In the genomic region with DNA sequence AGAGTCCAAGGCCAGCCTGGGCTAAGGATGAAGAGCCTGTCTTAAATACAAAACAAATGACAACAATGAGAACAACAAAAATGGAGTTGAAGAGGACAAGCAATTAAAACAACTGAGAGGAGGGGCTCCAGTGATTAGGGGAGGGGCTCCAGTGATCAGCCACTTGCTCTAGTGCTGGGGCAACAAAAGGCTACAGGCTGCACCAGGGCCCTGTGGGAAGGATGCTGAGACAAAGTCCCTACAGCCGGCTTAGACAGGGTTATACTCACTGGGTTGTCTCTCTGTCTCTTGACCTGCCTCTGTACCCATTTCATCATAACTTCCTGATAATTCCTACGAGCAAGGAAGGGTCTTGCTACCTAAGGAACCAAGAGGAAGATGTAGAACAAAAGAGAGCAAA, we compare ENCODE assay signal across 13 mouse cellular contexts. TPM values are rescaled to one million over a fixed set of nuclear protein-coding genes. Genes with fewer than 3 reads are reported as not detected.
DNase-seq lines count a peak whose midpoint lies in the region; ATAC-seq and TF ChIP-seq lines count a peak whose summit lies in the region.
"Had no signal": no experiment of that assay in that cellular context is flagged by ENCODE, and none has a peak within 500 bp of the region (broad histone marks: within the 10 kb centered on the region; RNA-seq: fewer than 3 reads in every experiment).

No protein-coding gene starts in this region.

- intact Hi-C loops in gastrocnemius, postnatal 14 days (cut with DNase I; ENCODE audit: low total_unique reads), result no loop called here

- WGBS in forebrain, embryonic 11.5 days, result 65% methylated on average over 2 of the region's 2 CpGs
- WGBS in hindbrain, embryonic 13.5 days, result 59% methylated on average over 2 of the region's 2 CpGs
- 42% methylated on average over 2 of the region's 2 CpGs for WGBS in midbrain, embryonic 15.5 days

- TF ChIP-seq CTCF in layer of hippocampus, adult 2 months (conservative IDR thresholded peaks at IDR 0.05), result no peak

- no peaks in the 10 kb centered on the region for H3K36me3 ChIP-seq in forebrain, embryonic 11.5 days (ENCODE audit: control insufficient read depth, insufficient read depth, low read length)
- H3K36me3 ChIP-seq in hindbrain, embryonic 13.5 days, result peaks cover 3% of the 10 kb centered on the region; the same call in 1 of the 2 replicates
- H3K36me3 ChIP-seq in midbrain, embryonic 15.5 days (replicated peaks), result no peaks in the 10 kb centered on the region

- H3K4me1 ChIP-seq in forebrain, embryonic 11.5 days (replicated peaks; ENCODE audit: control insufficient read depth, insufficient read depth, low read length), result peaks cover 10% of the 10 kb centered on the region
- H3K4me1 ChIP-seq in hindbrain, embryonic 13.5 days (replicated peaks), result peaks cover 41% of the 10 kb centered on the region
- H3K4me1 ChIP-seq in midbrain, embryonic 15.5 days, result peaks cover 26% of the 10 kb centered on the region

- H3K9me3 ChIP-seq in forebrain, embryonic 11.5 days (ENCODE audit: control insufficient read depth, low read length), result no peaks in the 10 kb centered on the region
- no peaks in the 10 kb centered on the region for H3K9me3 ChIP-seq in hindbrain, embryonic 13.5 days
- H3K9me3 ChIP-seq in midbrain, embryonic 15.5 days, result no peaks in the 10 kb centered on the region

- H3K4me3 ChIP-seq in layer of hippocampus, adult 2 months, result no peak overlapping the region
- no peak overlapping the region for H3K4me3 ChIP-seq in forebrain, embryonic 11.5 days (ENCODE audit: low read depth, low read length)
- H3K4me3 ChIP-seq in hindbrain, embryonic 13.5 days, result no peak overlapping the region
- H3K4me3 ChIP-seq in midbrain, embryonic 15.5 days, result no peak overlapping the region
- H3K4me3 ChIP-seq: embryonic facial prominence, embryonic 13.5 days had no signal

- H3K27me3 ChIP-seq in forebrain, embryonic 11.5 days (ENCODE audit: control insufficient read depth, insufficient read depth, low read length), result no peaks in the 10 kb centered on the region
- no peaks in the 10 kb centered on the region for H3K27me3 ChIP-seq in hindbrain, embryonic 13.5 days
- H3K27me3 ChIP-seq in midbrain, embryonic 15.5 days (replicated peaks), result no peaks in the 10 kb centered on the region
- H3K27me3 ChIP-seq: embryonic facial prominence, embryonic 13.5 days had no signal

- peak overlapping the region; percentile 8; the same call in 1 of the 2 replicates for H3K27ac ChIP-seq in layer of hippocampus, adult 2 months
- H3K27ac ChIP-seq in forebrain, embryonic 11.5 days (ENCODE audit: low read depth, low read length), result peak overlapping the region; percentile 63
- peak overlapping the region; percentile 81 for H3K27ac ChIP-seq in hindbrain, embryonic 13.5 days
- H3K27ac ChIP-seq in midbrain, embryonic 15.5 days, result peak overlapping the region; percentile 53
- H3K27ac ChIP-seq: embryonic facial prominence, embryonic 13.5 days; stomach, postnatal 0 days had no signal

- H3K4me2 ChIP-seq in forebrain, embryonic 11.5 days (ENCODE audit: low read depth, low read length, severe bottlenecking), result no peak overlapping the region
- H3K4me2 ChIP-seq in hindbrain, embryonic 13.5 days, result no peak overlapping the region
- H3K4me2 ChIP-seq in midbrain, embryonic 15.5 days, result no peak overlapping the region
- H3K4me2 ChIP-seq: embryonic facial prominence, embryonic 13.5 days had no signal

- H3K9ac ChIP-seq in forebrain, embryonic 11.5 days (ENCODE audit: low read length), result no peak overlapping the region
- H3K9ac ChIP-seq in hindbrain, embryonic 13.5 days, result peak overlapping the region; percentile 58; the same call in 1 of the 2 replicates
- no peak overlapping the region for H3K9ac ChIP-seq in midbrain, embryonic 15.5 days
- H3K9ac ChIP-seq: embryonic facial prominence, embryonic 13.5 days; liver, postnatal 0 days had no signal

- no peak for ATAC-seq in forebrain, embryonic 11.5 days (replicated peaks; ENCODE audit: low FRiP score)
- ATAC-seq in hindbrain, embryonic 13.5 days (ENCODE audit: low FRiP score), result no peak
- no peak for ATAC-seq in midbrain, embryonic 15.5 days (replicated peaks)
- ATAC-seq: liver, postnatal 0 days had no signal

- no peak for DNase-seq in layer of hippocampus, adult 2 months (ENCODE audit: low spot score in 2 of 2)
- no peak for DNase-seq in layer of hippocampus, adult 8-10 months (ENCODE audit: low spot score in 2 of 2)
- no peak for DNase-seq in forebrain, embryonic 11.5 days (ENCODE audit: low spot score)
- no peak for DNase-seq in frontal cortex, postnatal 25 days (ENCODE audit: low spot score in 2 of 2)
- DNase-seq in gastrocnemius, postnatal 10 days, result no peak
- no peak for DNase-seq in gastrocnemius, postnatal 14 days
- DNase-seq: cerebellum, postnatal 25 days; kidney, postnatal 10 days; liver, postnatal 0 days had no signal

RNA-seq across cellular contexts. Expression of gene Gper1, which starts 4.8 kb away (rescaled TPM):
- 1 to 10 TPM; 2.1 to 2.4 TPM for total RNA-seq in layer of hippocampus, adult 2 months (2021)
- 1 to 10 TPM; 3.4 to 5.1 (median 4.2) TPM for total RNA-seq in layer of hippocampus, adult 8-10 months (2022)
- 1.7 and 1.9 TPM in 2 replicates for polyA plus RNA-seq in forebrain, embryonic 11.5 days (2014; fragmentation: Nextera tagmentation; extraction: Ambion mirVana)
- polyA plus RNA-seq in hindbrain, embryonic 13.5 days (2015; fragmentation: Nextera tagmentation; extraction: Ambion mirVana), result 7.6 and 7.9 TPM in 2 replicates
- 8.2 and 9.5 TPM in 2 replicates for polyA plus RNA-seq in midbrain, embryonic 15.5 days (2015; fragmentation: Nextera tagmentation; extraction: Ambion mirVana)
- 1 to 10 TPM; 2.3 to 2.7 TPM for total RNA-seq in gastrocnemius, postnatal 10 days (2021)
- 1 to 10 TPM; 2.2 to 2.4 TPM for total RNA-seq in gastrocnemius, postnatal 14 days (2021)

RNA-seq across cellular contexts. Expression of gene C130050O18Rik, which starts 13.0 kb away (rescaled TPM):
- total RNA-seq in layer of hippocampus, adult 2 months (2021), result under 1 TPM in 1 of 2 experiments, not detected in 1; 0.18 TPM
- 1 to 10 TPM in 2 of 4 experiments, under 1 TPM in 2; 0.54 to 1.2 (median 0.83) TPM for total RNA-seq in layer of hippocampus, adult 8-10 months (2022)
- 0.17 and 0.23 TPM in 2 replicates for polyA plus RNA-seq in forebrain, embryonic 11.5 days (2014; fragmentation: Nextera tagmentation; extraction: Ambion mirVana)
- polyA plus RNA-seq in hindbrain, embryonic 13.5 days (2015; fragmentation: Nextera tagmentation; extraction: Ambion mirVana), result 0.13 and 0.22 TPM in 2 replicates
- 0.18 and 0.33 TPM in 2 replicates for polyA plus RNA-seq in midbrain, embryonic 15.5 days (2015; fragmentation: Nextera tagmentation; extraction: Ambion mirVana)
- total RNA-seq in gastrocnemius, postnatal 10 days (2021), result 1 to 10 TPM; 1.0 to 1.5 TPM
- total RNA-seq in gastrocnemius, postnatal 14 days (2021), result under 1 TPM; 0.39 to 0.60 TPM

RNA-seq across cellular contexts. Expression of gene Gpr146, which starts 40.6 kb away (rescaled TPM):
- total RNA-seq in layer of hippocampus, adult 2 months (2021), result 10 to 100 TPM; 11.5 to 12.8 TPM
- 10 to 100 TPM; 12.2 to 14.8 (median 13.2) TPM for total RNA-seq in layer of hippocampus, adult 8-10 months (2022)
- 1.8 and 1.9 TPM in 2 replicates for polyA plus RNA-seq in forebrain, embryonic 11.5 days (2014; fragmentation: Nextera tagmentation; extraction: Ambion mirVana)
- polyA plus RNA-seq in hindbrain, embryonic 13.5 days (2015; fragmentation: Nextera tagmentation; extraction: Ambion mirVana), result 1.6 and 2.4 TPM in 2 replicates
- polyA plus RNA-seq in midbrain, embryonic 15.5 days (2015; fragmentation: Nextera tagmentation; extraction: Ambion mirVana), result 2.5 and 2.7 TPM in 2 replicates
- total RNA-seq in gastrocnemius, postnatal 10 days (2021), result 10 to 100 TPM; 13.0 to 19.0 TPM
- total RNA-seq in gastrocnemius, postnatal 14 days (2021), result 10 to 100 TPM; 17.2 to 26.0 TPM

RNA-seq across cellular contexts. Expression of gene 3110082I17Rik, which starts 42.2 kb away (rescaled TPM):
- 10 to 100 TPM; 17.1 to 18.1 TPM for total RNA-seq in layer of hippocampus, adult 2 months (2021)
- total RNA-seq in layer of hippocampus, adult 8-10 months (2022), result 10 to 100 TPM; 13.7 to 22.1 (median 17.1) TPM
- 38.5 and 47.5 TPM in 2 replicates for polyA plus RNA-seq in forebrain, embryonic 11.5 days (2014; fragmentation: Nextera tagmentation; extraction: Ambion mirVana)
- 16.2 and 16.9 TPM in 2 replicates for polyA plus RNA-seq in hindbrain, embryonic 13.5 days (2015; fragmentation: Nextera tagmentation; extraction: Ambion mirVana)
- 16.7 and 17.9 TPM in 2 replicates for polyA plus RNA-seq in midbrain, embryonic 15.5 days (2015; fragmentation: Nextera tagmentation; extraction: Ambion mirVana)
- total RNA-seq in gastrocnemius, postnatal 10 days (2021), result 10 to 100 TPM; 11.8 to 12.2 TPM
- total RNA-seq in gastrocnemius, postnatal 14 days (2021), result 1 to 10 TPM; 9.2 TPM

Comparison
In these comparisons a context has a peak if more than half of its experiments do, and no peak if none do; other contexts are left out.
1. H3K27ac ChIP-seq: peak in every context shown above with its lines; median percentile 81 in hindbrain, embryonic 13.5 days; 63 in forebrain, embryonic 11.5 days; 53 in midbrain, embryonic 15.5 days; 8 in layer of hippocampus, adult 2 months.